Mouse (Mus musculus): ENCODE results near the gene Acss2.

- TF ChIP-seq CTCF (IDR thresholded peaks at IDR 0.05) = no peak
- no peak for TF ChIP-seq EP300 (IDR thresholded peaks at IDR 0.05)
Observed at GRCm38 (mm10) chr2:155552336-155552735, 34.6 kb downstream of the Acss2 start.

Measured in lung, postnatal 0 days (tissue).